8 mouse cellular contexts compared by ENCODE assay signal in genomic region chr4:148448179-148448852, GRCm38 (mm10). TPM values are rescaled to one million over a fixed set of nuclear protein-coding genes. Genes with fewer than 3 reads are reported as not detected.
DNase-seq lines count a peak whose midpoint lies in the region; ATAC-seq lines count a peak whose summit lies in the region.

Gene Mtor, plus strand, starts transcription at chr4:148448611.

- peak within 1 kb of the TSS; percentile 67 for H3K4me2 ChIP-seq in hindbrain, embryonic 14.5 days (replicated peaks)

- DNase-seq in R1 (ENCODE audit: low read depth, low spot score) = peak; percentile 100
- peak; percentile 92 to 94 for DNase-seq in cerebellum, postnatal 25 days
- DNase-seq in frontal cortex, postnatal 25 days (ENCODE audit: low spot score in 2 of 2) = peak; percentile 83 to 86
- peak; percentile 97 for DNase-seq in hindbrain, embryonic 14.5 days (ENCODE audit: low spot score)
- DNase-seq in layer of hippocampus, postnatal 36 days = peak; percentile 91 to 93
- DNase-seq in lung, postnatal 36 days = peak; percentile 98
- DNase-seq in retina, postnatal 1 day = peak; percentile 100
- peak; percentile 83 to 93 for DNase-seq in urinary bladder, adult 18-20 months (ENCODE audit: low spot score in 2 of 2)

- peak; percentile 98 for ATAC-seq in hindbrain, embryonic 14.5 days (ENCODE audit: low FRiP score)

- peak within 1 kb of the TSS; percentile 85 for H3K27ac ChIP-seq in hindbrain, embryonic 14.5 days

- peaks cover 12% of the 10 kb centered on the region for H3K36me3 ChIP-seq in hindbrain, embryonic 14.5 days (replicated peaks; ENCODE audit: control insufficient read depth, insufficient read depth)

- H3K27me3 ChIP-seq in hindbrain, embryonic 14.5 days (ENCODE audit: control insufficient read depth, insufficient read depth, low read length) = no peaks in the 10 kb centered on the region

- WGBS in hindbrain, embryonic 14.5 days = under 1% methylated on average over 53 of the region's 56 CpGs

- H3K4me1 ChIP-seq in hindbrain, embryonic 14.5 days (replicated peaks; ENCODE audit: control insufficient read depth, insufficient read depth, low read length) = peaks cover 27% of the 10 kb centered on the region

- H3K4me3 ChIP-seq in hindbrain, embryonic 14.5 days (replicated peaks; ENCODE audit: low read length) = peak within 1 kb of the TSS; percentile 92

- no peaks in the 10 kb centered on the region for H3K9me3 ChIP-seq in hindbrain, embryonic 14.5 days (ENCODE audit: control insufficient read depth, low read length)

- peak within 1 kb of the TSS; percentile 86 for H3K9ac ChIP-seq in hindbrain, embryonic 14.5 days

RNA-seq across cellular contexts. Expression of gene Mtor, which starts in this region (rescaled TPM):
- 30.2 and 36.1 TPM in 2 replicates for polyA plus RNA-seq in hindbrain, embryonic 14.5 days (2014; fragmentation: Nextera tagmentation; extraction: Ambion mirVana)
- 10 to 100 TPM; 80.7 to 85.9 TPM for total RNA-seq in layer of hippocampus, postnatal 36 days (2021)

Comparison
In these comparisons a context has a peak if more than half of its experiments do, and no peak if none do; other contexts are left out.
1. Peak in every context shown above with its lines: DNase-seq, ATAC-seq, H3K4me3 ChIP-seq and H3K27ac ChIP-seq.